Mouse (Mus musculus) MEL-GATA-1-ER (cell line): ENCODE measurements around the gene Pigc.

ENCODE experiments used
- DNase-seq: peaks from one replicate; pipeline ENCODE4 v3.0.0-alpha.2; 2012; ENCODE audit warnings: low read depth; ENCODE audit errors: extremely low read depth

Gene Pigc

GRCm38 (mm10) chr1:161976255-161977182, 7.5 kb downstream of the Pigc start:
- peak; percentile 77 for DNase-seq

DNA sequence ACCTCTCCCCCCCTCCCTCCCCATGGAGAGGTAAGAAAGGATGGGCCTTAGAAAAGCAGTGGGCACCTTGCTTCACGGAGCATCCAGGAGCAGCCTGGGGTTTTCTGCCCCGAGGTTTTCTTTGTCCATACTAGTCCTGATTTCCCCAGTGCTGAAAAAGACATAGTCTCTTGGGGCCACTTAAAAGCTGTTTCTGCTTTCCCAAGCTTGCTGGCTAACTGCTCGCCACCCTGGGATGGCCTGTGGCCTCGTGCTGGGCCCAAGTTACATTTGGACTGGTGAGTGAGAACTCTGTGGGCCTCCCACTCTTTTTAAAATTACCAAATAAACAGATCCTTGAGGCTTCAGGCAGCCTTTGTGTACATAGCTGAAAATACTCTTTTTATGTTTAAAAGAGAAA, 8.3 kb downstream of the Pigc start:
- DNase-seq, result no peak

GRCm38 (mm10) chr1:161978173-161978700, 9.3 kb downstream of the Pigc start:
- DNase-seq, result no peak

DNA sequence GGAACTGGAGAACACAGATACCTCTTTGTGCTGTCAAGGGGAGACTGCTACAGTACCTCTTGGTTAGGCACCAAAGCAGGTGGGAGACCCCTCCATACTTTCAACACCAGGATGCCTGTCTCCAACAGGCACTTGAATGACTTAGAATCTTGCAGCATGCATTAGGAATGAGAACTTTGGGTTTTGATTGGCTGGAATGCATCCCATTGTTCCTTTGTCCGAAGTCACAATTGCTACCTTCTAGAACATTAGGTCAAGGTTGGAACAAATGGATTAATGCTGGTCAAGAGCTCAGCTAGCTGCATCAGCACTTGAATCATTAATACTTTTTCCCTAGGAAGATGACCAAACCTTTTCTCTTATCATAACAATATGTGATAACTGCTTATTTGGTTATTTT, 10.6 kb downstream of the Pigc start, which contains the start of gene 4930558K02Rik:
Gene 4930558K02Rik, minus strand, starts transcription at position 101 of the 400 bp plus-strand sequence.
- DNase-seq, result no peak

DNA sequence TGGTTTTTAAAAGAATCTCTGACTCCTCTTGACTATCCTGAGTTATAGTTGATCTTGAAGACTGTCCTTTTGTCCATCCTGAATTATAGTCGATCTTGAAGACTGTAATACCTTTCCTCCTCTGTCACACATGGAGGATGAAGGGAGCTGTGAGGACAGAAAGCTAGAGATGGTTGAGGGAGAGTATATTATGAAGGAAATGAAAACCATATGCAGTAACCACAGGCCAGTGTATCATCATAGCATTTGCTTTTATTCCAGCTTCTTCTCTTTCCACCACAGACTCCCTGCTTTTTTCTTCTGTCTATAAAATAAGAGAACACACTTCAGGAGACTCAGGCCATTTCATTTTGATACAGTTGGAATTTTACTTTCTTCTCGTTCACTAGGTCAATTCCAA, 11.1 kb downstream of the Pigc start:
- DNase-seq, result no peak

- no peak for DNase-seq
Observed at GRCm38 (mm10) chr1:161980626-161981298, 11.8 kb downstream of the Pigc start.

DNA sequence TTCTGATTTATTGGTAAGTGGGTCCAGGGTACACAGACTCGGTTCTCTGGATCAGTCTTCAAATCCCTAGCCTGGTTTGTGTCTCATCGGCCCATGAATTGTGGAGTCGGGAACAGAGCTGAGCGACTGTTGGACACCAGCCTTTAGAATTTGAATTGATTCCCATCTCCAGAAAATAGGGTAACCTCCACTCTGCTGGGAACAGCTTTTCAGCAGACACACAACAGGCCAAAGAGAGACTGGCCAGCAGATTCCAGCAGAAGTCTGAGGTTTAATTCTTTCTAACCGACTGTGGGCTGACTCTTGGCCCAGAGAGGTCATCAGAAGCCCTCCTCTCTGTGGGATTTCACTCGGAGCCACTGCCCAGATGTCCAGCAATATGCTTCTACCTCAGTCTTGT, 14.5 kb downstream of the Pigc start:
- no peak for DNase-seq

GRCm38 (mm10) chr1:161983979-161984566, 15.1 kb downstream of the Pigc start:
- DNase-seq, result no peak

- DNase-seq, result no peak
Observed at GRCm38 (mm10) chr1:161990684-161991578, 21.9 kb downstream of the Pigc start.

DNA sequence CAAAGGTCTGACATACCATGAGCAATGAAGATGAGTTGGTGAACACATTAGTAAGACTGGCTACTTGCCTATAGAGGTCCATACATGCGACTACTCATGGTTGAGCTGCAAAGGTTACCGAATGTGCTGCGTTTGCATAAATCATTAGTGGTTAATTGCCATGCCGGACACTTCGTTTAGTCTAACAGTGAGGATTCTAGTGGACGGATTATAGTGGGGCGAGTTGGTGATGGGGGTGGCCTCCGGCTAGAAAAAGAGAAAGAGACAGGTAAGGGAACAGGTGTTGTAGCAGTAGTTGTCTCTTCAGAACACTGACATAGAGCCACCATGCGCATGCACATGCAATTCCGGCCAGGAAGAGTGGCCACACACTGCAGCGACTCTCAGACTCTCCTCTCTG, 22.9 kb downstream of the Pigc start:
- no peak for DNase-seq

- DNase-seq, result no peak
Observed at GRCm38 (mm10) chr1:161992389-161992788, 23.4 kb downstream of the Pigc start.

- DNase-seq, result no peak
Observed at GRCm38 (mm10) chr1:161998781-161999180, 29.8 kb downstream of the Pigc start.

GRCm38 (mm10) chr1:161999338-161999737, 30.4 kb downstream of the Pigc start:
- no peak for DNase-seq

DNA sequence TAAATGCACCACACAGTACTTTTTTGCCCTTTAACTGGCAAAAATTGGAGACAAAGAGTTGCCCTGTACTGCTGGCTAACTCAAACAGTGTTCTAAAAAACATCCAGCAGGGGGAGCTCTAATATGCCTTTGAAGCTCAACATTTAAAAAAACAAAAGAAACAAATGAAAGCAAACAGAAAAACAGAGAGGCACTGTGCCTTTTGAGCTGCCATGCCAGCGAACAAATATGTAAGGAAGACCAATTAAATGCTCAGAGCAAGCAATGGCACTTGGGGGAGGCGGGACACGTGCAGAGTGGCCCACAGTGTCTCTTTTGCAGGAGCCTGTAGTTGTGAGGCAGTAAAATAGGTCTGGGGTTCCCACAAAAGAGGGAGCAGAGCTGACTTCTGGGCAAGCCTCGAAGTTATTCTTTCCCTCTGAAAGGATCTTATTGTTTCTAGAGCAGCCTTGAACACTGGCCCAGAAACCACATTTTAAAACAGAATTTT, 30.9 kb downstream of the Pigc start:
- peak; percentile 36 for DNase-seq

DNA sequence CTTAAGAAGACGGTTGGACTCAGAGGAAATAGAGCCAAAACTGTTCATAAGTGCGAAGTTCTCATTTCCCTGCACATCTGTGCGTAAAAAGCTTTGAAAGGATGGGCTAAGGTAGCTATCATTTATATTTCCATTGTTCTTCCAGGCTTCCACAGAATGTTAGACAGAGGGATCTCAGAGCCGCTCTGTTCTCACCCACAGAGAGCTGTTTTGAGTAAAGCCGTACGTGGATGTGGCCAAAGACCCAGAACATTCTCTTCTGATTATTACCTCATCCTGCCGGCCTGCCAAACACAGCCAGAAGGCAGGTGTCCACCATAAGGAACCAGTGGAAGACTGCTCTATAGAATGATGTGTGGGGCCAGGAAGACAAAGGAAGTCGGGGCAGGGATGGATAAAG, 32.3 kb downstream of the Pigc start:
- no peak for DNase-seq

GRCm38 (mm10) chr1:162003729-162004517, 34.9 kb downstream of the Pigc start:
- no peak for DNase-seq

GRCm38 (mm10) chr1:162004518-162004780, 35.5 kb downstream of the Pigc start:
- no peak for DNase-seq

- no peak for DNase-seq
Observed at GRCm38 (mm10) chr1:162004821-162005770, 36.1 kb downstream of the Pigc start.

DNA sequence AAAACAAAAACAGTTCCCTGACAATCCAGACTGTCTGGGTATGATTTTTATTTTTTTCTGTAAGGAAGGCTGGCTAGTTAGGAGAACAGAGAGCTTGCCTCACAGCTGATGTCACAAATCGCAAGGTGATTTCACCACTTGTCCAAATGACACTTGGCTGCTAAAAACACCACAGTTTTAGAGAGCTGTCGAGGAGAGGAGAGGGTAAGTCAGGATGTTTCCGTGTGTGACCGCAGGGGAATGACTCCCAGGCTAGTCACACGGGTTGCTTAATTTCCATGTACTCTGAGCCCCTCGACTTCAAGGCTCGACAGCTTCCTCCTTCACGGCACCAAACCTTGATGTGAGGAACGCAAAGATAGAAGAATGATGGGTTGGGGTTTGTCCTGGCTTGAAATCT, 37.1 kb downstream of the Pigc start:
- DNase-seq, result no peak
